Comparison of ENCODE assay signal across 1 mouse cellular context in genomic region chr15:98039682-98040081, GRCm38 (mm10).
TF ChIP-seq lines count a peak whose summit lies in the region.

No protein-coding gene starts in this region.

TF ChIP-seq in CH12.LX, 34 proteins besides CTCF, POLR2A, EP300 and RAD21 (continued from another document):
- TF ChIP-seq MEF2A (IDR thresholded peaks at IDR 0.05; ENCODE audit: borderline replicate concordance, low read depth, low read length) (no peak), NELFE (IDR thresholded peaks at IDR 0.05; ENCODE audit: low read depth, low read length) (no peak), CHD1 (IDR thresholded peaks at IDR 0.05; ENCODE audit: low read depth, low read length) (no peak), SIN3A (IDR thresholded peaks at IDR 0.05; ENCODE audit: low read length) (no peak)
